ENCODE assay signal across 7 mouse cellular contexts in the genomic region with DNA sequence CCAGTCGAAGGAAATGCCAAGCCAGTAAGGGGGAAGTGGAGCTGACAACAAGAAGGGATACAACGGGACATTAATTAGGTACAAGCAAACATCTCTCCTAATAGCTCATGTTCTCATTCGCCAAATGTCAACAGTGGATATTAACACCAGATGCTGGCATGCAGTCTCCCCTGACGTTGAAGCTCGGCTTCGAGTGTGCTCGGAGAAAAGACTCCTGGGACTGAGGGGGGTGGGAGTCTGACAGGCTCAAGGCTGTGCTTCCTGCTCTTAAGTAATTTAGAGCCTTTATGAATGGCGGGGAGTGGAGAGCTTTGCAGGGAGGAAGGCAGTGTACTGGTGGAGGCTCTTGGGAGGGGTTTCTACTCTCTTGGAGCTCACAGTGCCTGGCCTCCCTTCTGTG.
DNase-seq lines count a peak whose midpoint lies in the region; ATAC-seq lines count a peak whose summit lies in the region.

No protein-coding gene starts in this region.

- peak; percentile 51; the same call in 1 of the 2 replicates for ATAC-seq in embryonic facial prominence, embryonic 15.5 days (ENCODE audit: insufficient number of reproducible peaks, low FRiP score, low TSS enrichment, low read depth)
- no peak; the same call in 1 of the 2 replicates for ATAC-seq in heart, embryonic 16.5 days (replicated peaks; ENCODE audit: extremely low read depth, insufficient read depth, low FRiP score)
- ATAC-seq in limb, embryonic 12.5 days (ENCODE audit: insufficient number of reproducible peaks, insufficient read depth, low FRiP score, low TSS enrichment, low read depth): peak; percentile 57
- peak; percentile 37; the same call in 1 of the 2 replicates for ATAC-seq in neural tube, embryonic 13.5 days (ENCODE audit: low read depth)
- no peak for ATAC-seq in cerebellum, adult (ENCODE audit: insufficient number of reproducible peaks, low FRiP score, low TSS enrichment)

- peaks cover 36% of the 10 kb centered on the region for H3K4me1 ChIP-seq in embryonic facial prominence, embryonic 15.5 days
- peaks cover 15% of the 10 kb centered on the region for H3K4me1 ChIP-seq in heart, embryonic 16.5 days (ENCODE audit: control insufficient read depth, insufficient read depth, low read length)
- H3K4me1 ChIP-seq in limb, embryonic 12.5 days (replicated peaks): peaks cover 48% of the 10 kb centered on the region
- H3K4me1 ChIP-seq in neural tube, embryonic 13.5 days (replicated peaks): peaks cover 55% of the 10 kb centered on the region

- H3K4me3 ChIP-seq in embryonic facial prominence, embryonic 15.5 days (replicated peaks): no peak overlapping the region
- no peak overlapping the region for H3K4me3 ChIP-seq in heart, embryonic 16.5 days (ENCODE audit: low read length)
- H3K4me3 ChIP-seq in limb, embryonic 12.5 days (replicated peaks): no peak overlapping the region
- H3K4me3 ChIP-seq in neural tube, embryonic 13.5 days: no peak overlapping the region

- no peak overlapping the region for H3K9ac ChIP-seq in embryonic facial prominence, embryonic 15.5 days
- no peak overlapping the region; the same call in 1 of the 2 replicates for H3K9ac ChIP-seq in heart, embryonic 16.5 days (ENCODE audit: low read length)
- no peak overlapping the region for H3K9ac ChIP-seq in limb, embryonic 12.5 days (replicated peaks)
- H3K9ac ChIP-seq in neural tube, embryonic 13.5 days: no peak overlapping the region

- no peaks in the 10 kb centered on the region for H3K36me3 ChIP-seq in embryonic facial prominence, embryonic 15.5 days
- H3K36me3 ChIP-seq in heart, embryonic 16.5 days (ENCODE audit: control insufficient read depth, insufficient read depth): no peaks in the 10 kb centered on the region
- no peaks in the 10 kb centered on the region for H3K36me3 ChIP-seq in limb, embryonic 12.5 days
- H3K36me3 ChIP-seq in neural tube, embryonic 13.5 days: no peaks in the 10 kb centered on the region

- no peak overlapping the region for H3K27ac ChIP-seq in embryonic facial prominence, embryonic 15.5 days (replicated peaks)
- H3K27ac ChIP-seq in heart, embryonic 16.5 days (ENCODE audit: low read length): no peak overlapping the region
- H3K27ac ChIP-seq in limb, embryonic 12.5 days: no peak overlapping the region
- no peak overlapping the region; the same call in 1 of the 2 replicates for H3K27ac ChIP-seq in neural tube, embryonic 13.5 days (replicated peaks)

- intact Hi-C loops in left cerebral cortex, postnatal 14 days (cut with DNase I): no loop called here

- H3K27me3 ChIP-seq in embryonic facial prominence, embryonic 15.5 days: 0 out of 2 replicates have a peak, but pooled peaks cover 6% of the 10 kb centered on the region
- no peaks in the 10 kb centered on the region for H3K27me3 ChIP-seq in heart, embryonic 16.5 days (ENCODE audit: control insufficient read depth, insufficient read depth, low read length)
- H3K27me3 ChIP-seq in limb, embryonic 12.5 days: no peaks in the 10 kb centered on the region
- no peaks in the 10 kb centered on the region for H3K27me3 ChIP-seq in neural tube, embryonic 13.5 days

- peak overlapping the region; percentile 29 for H3K4me2 ChIP-seq in embryonic facial prominence, embryonic 15.5 days (replicated peaks)
- H3K4me2 ChIP-seq in heart, embryonic 16.5 days (ENCODE audit: low read depth, low read length): peak overlapping the region; percentile 44
- H3K4me2 ChIP-seq in limb, embryonic 12.5 days: peak overlapping the region; percentile 43
- H3K4me2 ChIP-seq in neural tube, embryonic 13.5 days: no peak overlapping the region

- peak; percentile 88 for DNase-seq in embryo, embryonic 11 days
- DNase-seq in left cerebral cortex, postnatal 14 days (ENCODE audit: low spot score in 2 of 2): no peak

- WGBS in embryonic facial prominence, embryonic 15.5 days: 12% methylated on average over 8 of the region's 8 CpGs
- WGBS in heart, embryonic 16.5 days: 15% methylated on average over 8 of the region's 8 CpGs
- WGBS in limb, embryonic 12.5 days: 2% methylated on average over 8 of the region's 8 CpGs
- WGBS in neural tube, embryonic 13.5 days: 11% methylated on average over 8 of the region's 8 CpGs

- no peaks in the 10 kb centered on the region for H3K9me3 ChIP-seq in embryonic facial prominence, embryonic 15.5 days (replicated peaks)
- no peaks in the 10 kb centered on the region for H3K9me3 ChIP-seq in heart, embryonic 16.5 days (replicated peaks; ENCODE audit: control insufficient read depth, low read length)
- no peaks in the 10 kb centered on the region for H3K9me3 ChIP-seq in limb, embryonic 12.5 days
- no peaks in the 10 kb centered on the region for H3K9me3 ChIP-seq in neural tube, embryonic 13.5 days

Comparison
In these comparisons a context has a peak if more than half of its experiments do, and no peak if none do; other contexts are left out.
1. ATAC-seq: peak in embryonic facial prominence, embryonic 15.5 days (single experiment), limb, embryonic 12.5 days (single experiment) and neural tube, embryonic 13.5 days (single experiment); none in heart, embryonic 16.5 days (single experiment) and cerebellum, adult (single experiment).